Mouse (Mus musculus): ENCODE results near the gene Tifa. TPM values are rescaled to one million over a fixed set of nuclear protein-coding genes. Genes with fewer than 3 reads are reported as not detected.

The Tifa gene
- polyA plus RNA-seq, 1 experiment from 2014 or later = 5.0 TPM

- no peak overlapping the region for H3K4me3 ChIP-seq
- peaks cover 10% of the 10 kb centered on the region for H3K4me1 ChIP-seq
- H3K4me2 ChIP-seq = no peak overlapping the region
- no peak overlapping the region for H3K9ac ChIP-seq
- ATAC-seq = no peak; the same call in 1 of the 2 replicates
- H3K9me3 ChIP-seq (replicated peaks) = no peaks in the 10 kb centered on the region
- H3K27ac ChIP-seq = no peak overlapping the region
- no peaks in the 10 kb centered on the region for H3K27me3 ChIP-seq
- 31% methylated on average over 5 of the region's 5 CpGs for WGBS
- peaks cover 64% of the 10 kb centered on the region for H3K36me3 ChIP-seq (ENCODE audit: poor library complexity, severe bottlenecking)
Observed at GRCm38 (mm10) chr3:127807846-127808245, 18.2 kb downstream of the Tifa start.

GRCm38 (mm10) chr3:127809103-127809502, 19.5 kb downstream of the Tifa start:
- no peak for ATAC-seq
- Histone ChIP-seq H3K4me2 (no peak overlapping the region), H3K36me3 (ENCODE audit: poor library complexity, severe bottlenecking) (peaks cover 76% of the 10 kb centered on the region), H3K4me1 (peaks cover 8% of the 10 kb centered on the region; the same call in 1 of the 2 replicates), H3K4me3 (no peak overlapping the region), H3K9me3 (replicated peaks) (no peaks in the 10 kb centered on the region), H3K9ac (no peak overlapping the region), H3K27ac (no peak overlapping the region), H3K27me3 (no peaks in the 10 kb centered on the region)
- 93% methylated on average over 7 of the region's 7 CpGs for WGBS

GRCm38 (mm10) chr3:127817120-127817683, 27.6 kb downstream of the Tifa start:
- 84% methylated on average over 7 of the region's 7 CpGs for WGBS
- Histone ChIP-seq H3K9me3 (replicated peaks) (no peaks in the 10 kb centered on the region), H3K4me3 (no peak overlapping the region), H3K4me2 (no peak overlapping the region), H3K27ac (no peak overlapping the region), H3K27me3 (no peaks in the 10 kb centered on the region), H3K36me3 (ENCODE audit: poor library complexity, severe bottlenecking) (peaks cover 57% of the 10 kb centered on the region), H3K9ac (no peak overlapping the region), H3K4me1 (no peaks in the 10 kb centered on the region)
- no peak for ATAC-seq

- Histone ChIP-seq H3K9me3 (replicated peaks) (no peaks in the 10 kb centered on the region), H3K4me2 (no peak overlapping the region), H3K36me3 (ENCODE audit: poor library complexity, severe bottlenecking) (peaks cover 42% of the 10 kb centered on the region), H3K4me1 (peaks cover 2% of the 10 kb centered on the region; the same call in 1 of the 2 replicates), H3K27me3 (no peaks in the 10 kb centered on the region), H3K27ac (no peak overlapping the region), H3K9ac (no peak overlapping the region), H3K4me3 (no peak overlapping the region)
- 85% methylated on average over 11 of the region's 11 CpGs for WGBS
- ATAC-seq = no peak
Observed at GRCm38 (mm10) chr3:127818694-127819663, 29.4 kb downstream of the Tifa start.

- Histone ChIP-seq H3K4me3 (no peak overlapping the region), H3K27me3 (no peaks in the 10 kb centered on the region), H3K9ac (no peak overlapping the region), H3K4me2 (no peak overlapping the region), H3K36me3 (ENCODE audit: poor library complexity, severe bottlenecking) (peaks cover 39% of the 10 kb centered on the region), H3K4me1 (peaks cover 5% of the 10 kb centered on the region; the same call in 1 of the 2 replicates), H3K27ac (no peak overlapping the region), H3K9me3 (replicated peaks) (no peaks in the 10 kb centered on the region)
- WGBS = 96% methylated on average over 1 of the region's 1 CpGs
- ATAC-seq = no peak
Observed at GRCm38 (mm10) chr3:127820400-127820799, 30.8 kb downstream of the Tifa start.

- H3K4me2 ChIP-seq = no peak overlapping the region
- H3K27ac ChIP-seq = no peak overlapping the region
- ATAC-seq = no peak
- 90% methylated on average over 5 of the region's 5 CpGs for WGBS
- H3K9me3 ChIP-seq (replicated peaks) = no peaks in the 10 kb centered on the region
- H3K9ac ChIP-seq = no peak overlapping the region
- peaks cover 37% of the 10 kb centered on the region for H3K36me3 ChIP-seq (ENCODE audit: poor library complexity, severe bottlenecking)
- H3K27me3 ChIP-seq = no peaks in the 10 kb centered on the region
- peaks cover 5% of the 10 kb centered on the region; the same call in 1 of the 2 replicates for H3K4me1 ChIP-seq
- H3K4me3 ChIP-seq = no peak overlapping the region
Observed at GRCm38 (mm10) chr3:127821209-127821608, 31.6 kb downstream of the Tifa start.

- Histone ChIP-seq H3K4me3 (no peak overlapping the region), H3K4me2 (no peak overlapping the region), H3K9me3 (replicated peaks) (no peaks in the 10 kb centered on the region), H3K9ac (no peak overlapping the region), H3K36me3 (ENCODE audit: poor library complexity, severe bottlenecking) (peaks cover 23% of the 10 kb centered on the region), H3K27ac (no peak overlapping the region), H3K4me1 (peaks cover 17% of the 10 kb centered on the region), H3K27me3 (no peaks in the 10 kb centered on the region)
- no peak for ATAC-seq
- WGBS = 78% methylated on average over 17 of the region's 17 CpGs
Observed at GRCm38 (mm10) chr3:127823886-127824863, 34.6 kb downstream of the Tifa start.

GRCm38 (mm10) chr3:127826503-127826902, 36.9 kb downstream of the Tifa start:
- peaks cover 13% of the 10 kb centered on the region for H3K36me3 ChIP-seq (ENCODE audit: poor library complexity, severe bottlenecking)
- ATAC-seq = no peak; the same call in 1 of the 2 replicates
- no peaks in the 10 kb centered on the region for H3K9me3 ChIP-seq (replicated peaks)
- peaks cover 17% of the 10 kb centered on the region for H3K4me1 ChIP-seq
- WGBS = 75% methylated on average over 7 of the region's 7 CpGs
- H3K9ac ChIP-seq = no peak overlapping the region
- no peak overlapping the region for H3K4me2 ChIP-seq
- H3K27ac ChIP-seq = no peak overlapping the region
- H3K4me3 ChIP-seq = no peak overlapping the region
- no peaks in the 10 kb centered on the region for H3K27me3 ChIP-seq

- H3K36me3 ChIP-seq (ENCODE audit: poor library complexity, severe bottlenecking) = peaks cover 8% of the 10 kb centered on the region
- H3K4me2 ChIP-seq = 0 out of 2 replicates have a peak overlapping the region, but pooled peaks have one; percentile 4
- peaks cover 17% of the 10 kb centered on the region for H3K4me1 ChIP-seq
- no peak overlapping the region for H3K9ac ChIP-seq
- WGBS = 41% methylated on average over 7 of the region's 7 CpGs
- H3K9me3 ChIP-seq (replicated peaks) = no peaks in the 10 kb centered on the region
- ATAC-seq = peak; percentile 46; the same call in 1 of the 2 replicates
- H3K27me3 ChIP-seq = no peaks in the 10 kb centered on the region
- no peak overlapping the region for H3K27ac ChIP-seq
- no peak overlapping the region for H3K4me3 ChIP-seq
Observed at GRCm38 (mm10) chr3:127827123-127827522, 37.5 kb downstream of the Tifa start.

- H3K4me2 ChIP-seq = no peak overlapping the region
- H3K27me3 ChIP-seq = no peaks in the 10 kb centered on the region
- peaks cover 7% of the 10 kb centered on the region for H3K36me3 ChIP-seq (ENCODE audit: poor library complexity, severe bottlenecking)
- H3K4me3 ChIP-seq = no peak overlapping the region
- no peak for ATAC-seq
- 92% methylated on average over 10 of the region's 10 CpGs for WGBS
- no peaks in the 10 kb centered on the region for H3K9me3 ChIP-seq (replicated peaks)
- peaks cover 23% of the 10 kb centered on the region for H3K4me1 ChIP-seq
- H3K27ac ChIP-seq = no peak overlapping the region
- no peak overlapping the region for H3K9ac ChIP-seq
Observed at GRCm38 (mm10) chr3:127830183-127830582, 40.6 kb downstream of the Tifa start.

GRCm38 (mm10) chr3:127831079-127831478, 41.5 kb downstream of the Tifa start:
- H3K4me3 ChIP-seq = no peak overlapping the region
- H3K27ac ChIP-seq = no peak overlapping the region
- WGBS = 58% methylated on average over 6 of the region's 6 CpGs
- H3K9ac ChIP-seq = no peak overlapping the region
- no peak for ATAC-seq
- H3K9me3 ChIP-seq (replicated peaks) = no peaks in the 10 kb centered on the region
- peaks cover 7% of the 10 kb centered on the region for H3K36me3 ChIP-seq (ENCODE audit: poor library complexity, severe bottlenecking)
- no peaks in the 10 kb centered on the region for H3K27me3 ChIP-seq
- no peak overlapping the region for H3K4me2 ChIP-seq
- H3K4me1 ChIP-seq = peaks cover 32% of the 10 kb centered on the region

Measured in forebrain, embryonic 13.5 days (tissue).